Mouse (Mus musculus) lung, embryonic 16.5 days (tissue): Measurements from ENCODE around the gene Acoxl. TPM values are rescaled to one million over a fixed set of nuclear protein-coding genes. Genes with fewer than 3 reads are reported as not detected.

Experiments used
- ATAC-seq: fragments of 200-750 bp; cut with Nextera tagmentation; 2 replicates; pipeline ENCODE4 v1.8.0; 2017; ENCODE audit warnings: low read depth, mild to moderate bottlenecking, moderate library complexity
- H3K27ac ChIP-seq: fragments of 300-500 bp; sonication (generic); 2 replicates; pipeline ENCODE4 v1.5.1; 2014; ENCODE audit warnings: mild to moderate bottlenecking, control low read depth, low read length
- H3K27me3 ChIP-seq: fragments of 300-500 bp; sonication (generic); 2 replicates; pipeline ENCODE4 v1.6.1; 2014; ENCODE audit warnings: low read depth, low read length, mixed read lengths; ENCODE audit not compliant: control insufficient read depth, insufficient read depth
- H3K36me3 ChIP-seq: fragments of 300-500 bp; sonication (generic); 2 replicates; pipeline ENCODE4 v1.6.1; 2014; ENCODE audit warnings: low read length; ENCODE audit not compliant: control insufficient read depth, insufficient read depth
- H3K4me1 ChIP-seq: fragments of 300-500 bp; sonication (generic); replicated peaks from 2 replicates; pipeline ENCODE4 v1.6.1; 2014; ENCODE audit warnings: low read length, mixed read lengths; ENCODE audit not compliant: control insufficient read depth, insufficient read depth
- H3K4me2 ChIP-seq: fragments of 300-500 bp; sonication (generic); 2 replicates; pipeline ENCODE4 v1.6.1; 2014; ENCODE audit warnings: low read depth, low read length, control low read depth
- H3K4me3 ChIP-seq: fragments of 300-500 bp; sonication (generic); 2 replicates; pipeline ENCODE4 v1.5.1; 2014; ENCODE audit warnings: mild to moderate bottlenecking, low read length, control low read depth
- H3K9ac ChIP-seq: fragments of 300-500 bp; sonication (generic); 2 replicates; pipeline ENCODE4 v1.6.1; 2014; ENCODE audit warnings: low read length, control low read depth
- H3K9me3 ChIP-seq: fragments of 300-500 bp; sonication (generic); 2 replicates; pipeline ENCODE4 v1.6.1; 2016; ENCODE audit warnings: low read length; ENCODE audit not compliant: control insufficient read depth
- WGBS: fragments of 180-500 bp; shearing (Covaris S2); extraction: QIAGEN DNeasy Blood & Tissue Kit; methylation state at CpG from one replicate; pipeline ENCODE4 v1.1.7; 2014; 5-methylcytosine and 5-hydroxymethylcytosine counted together
- polyA plus RNA-seq: library from polyadenylated mRNA; unstranded; fragments of >200 nt; fragmentation: Nextera tagmentation; extraction: Ambion mirVana; gene quantifications from 2 replicates; pipeline ENCODE4 v1.2.1, GENCODE M21; 2015

The Acoxl gene
- polyA plus RNA-seq, 1 experiment from 2014 or later: 0.25 TPM

- Histone ChIP-seq H3K36me3 (no peaks in the 10 kb centered on the region), H3K9me3 (no peaks in the 10 kb centered on the region), H3K27me3 (no peaks in the 10 kb centered on the region), H3K9ac (no peak overlapping the region), H3K27ac (no peak overlapping the region), H3K4me3 (no peak overlapping the region), H3K4me1 (no peaks in the 10 kb centered on the region), H3K4me2 (no peak overlapping the region)
- no peak for ATAC-seq
- 86% methylated on average over 7 of the region's 7 CpGs for WGBS
Observed at GRCm38 (mm10) chr2:128067596-128067995, 228.9 kb downstream of the Acoxl start.

- no peaks in the 10 kb centered on the region for H3K36me3 ChIP-seq
- H3K4me1 ChIP-seq: no peaks in the 10 kb centered on the region
- no peaks in the 10 kb centered on the region for H3K9me3 ChIP-seq
- H3K9ac ChIP-seq: no peak overlapping the region
- H3K27me3 ChIP-seq: no peaks in the 10 kb centered on the region
- no peak for ATAC-seq
- H3K4me3 ChIP-seq: no peak overlapping the region
- no peak overlapping the region for H3K4me2 ChIP-seq
- WGBS: 62% methylated on average over 4 of the region's 4 CpGs
- no peak overlapping the region for H3K27ac ChIP-seq
Observed at GRCm38 (mm10) chr2:128068176-128068575, 229.5 kb downstream of the Acoxl start.

- no peak overlapping the region for H3K9ac ChIP-seq
- no peaks in the 10 kb centered on the region for H3K27me3 ChIP-seq
- H3K27ac ChIP-seq: no peak overlapping the region
- no peak for ATAC-seq
- no peak overlapping the region for H3K4me2 ChIP-seq
- H3K36me3 ChIP-seq: no peaks in the 10 kb centered on the region
- no peaks in the 10 kb centered on the region for H3K9me3 ChIP-seq
- H3K4me3 ChIP-seq: no peak overlapping the region
- WGBS: 48% methylated on average over 2 of the region's 2 CpGs
- H3K4me1 ChIP-seq: no peaks in the 10 kb centered on the region
Observed at GRCm38 (mm10) chr2:128069025-128069424, 230.3 kb downstream of the Acoxl start.

- Histone ChIP-seq H3K4me2 (no peak overlapping the region), H3K27me3 (no peaks in the 10 kb centered on the region), H3K27ac (no peak overlapping the region), H3K4me3 (no peak overlapping the region), H3K9ac (no peak overlapping the region), H3K4me1 (no peaks in the 10 kb centered on the region), H3K9me3 (no peaks in the 10 kb centered on the region), H3K36me3 (no peaks in the 10 kb centered on the region)
- WGBS: 59% methylated on average over 7 of the region's 7 CpGs
- ATAC-seq: no peak
Observed at GRCm38 (mm10) chr2:128071791-128072190, 233.1 kb downstream of the Acoxl start.

- no peaks in the 10 kb centered on the region for H3K27me3 ChIP-seq
- no peaks in the 10 kb centered on the region for H3K4me1 ChIP-seq
- no peaks in the 10 kb centered on the region for H3K36me3 ChIP-seq
- no peaks in the 10 kb centered on the region for H3K9me3 ChIP-seq
- H3K4me2 ChIP-seq: no peak overlapping the region
- no peak overlapping the region for H3K9ac ChIP-seq
- H3K4me3 ChIP-seq: no peak overlapping the region
- WGBS: 58% methylated on average over 5 of the region's 5 CpGs
- no peak overlapping the region for H3K27ac ChIP-seq
- no peak for ATAC-seq
Observed at GRCm38 (mm10) chr2:128072944-128073343, 234.3 kb downstream of the Acoxl start.

GRCm38 (mm10) chr2:128073603-128074002 lies 234.9 kb downstream of the Acoxl start:
- H3K36me3 ChIP-seq: no peaks in the 10 kb centered on the region
- no peak overlapping the region for H3K27ac ChIP-seq
- no peaks in the 10 kb centered on the region for H3K27me3 ChIP-seq
- ATAC-seq: no peak
- no peaks in the 10 kb centered on the region for H3K9me3 ChIP-seq
- no peak overlapping the region for H3K9ac ChIP-seq
- WGBS: 84% methylated on average over 2 of the region's 2 CpGs
- no peak overlapping the region for H3K4me2 ChIP-seq
- no peaks in the 10 kb centered on the region for H3K4me1 ChIP-seq
- H3K4me3 ChIP-seq: no peak overlapping the region

- H3K9ac ChIP-seq: no peak overlapping the region
- ATAC-seq: no peak
- no peak overlapping the region for H3K27ac ChIP-seq
- WGBS: 77% methylated on average over 4 of the region's 4 CpGs
- no peak overlapping the region for H3K4me2 ChIP-seq
- H3K27me3 ChIP-seq: no peaks in the 10 kb centered on the region
- no peaks in the 10 kb centered on the region for H3K9me3 ChIP-seq
- no peak overlapping the region for H3K4me3 ChIP-seq
- H3K4me1 ChIP-seq: no peaks in the 10 kb centered on the region
- no peaks in the 10 kb centered on the region for H3K36me3 ChIP-seq
Observed at GRCm38 (mm10) chr2:128076936-128077335, 238.3 kb downstream of the Acoxl start.

GRCm38 (mm10) chr2:128078859-128079258 lies 240.2 kb downstream of the Acoxl start:
- Histone ChIP-seq H3K27me3 (no peaks in the 10 kb centered on the region), H3K36me3 (no peaks in the 10 kb centered on the region), H3K4me1 (no peaks in the 10 kb centered on the region), H3K4me2 (no peak overlapping the region), H3K4me3 (no peak overlapping the region), H3K9ac (no peak overlapping the region), H3K27ac (no peak overlapping the region), H3K9me3 (no peaks in the 10 kb centered on the region)
- no peak for ATAC-seq
- 36% methylated on average over 5 of the region's 5 CpGs for WGBS

- Histone ChIP-seq H3K4me2 (no peak overlapping the region), H3K27me3 (no peaks in the 10 kb centered on the region), H3K9ac (no peak overlapping the region), H3K4me3 (no peak overlapping the region), H3K9me3 (no peaks in the 10 kb centered on the region), H3K36me3 (no peaks in the 10 kb centered on the region), H3K27ac (no peak overlapping the region), H3K4me1 (no peaks in the 10 kb centered on the region)
- no peak for ATAC-seq
- 71% methylated on average over 6 of the region's 6 CpGs for WGBS
Observed at GRCm38 (mm10) chr2:128079316-128079715, 240.6 kb downstream of the Acoxl start.

- H3K4me2 ChIP-seq: no peak overlapping the region
- no peak overlapping the region for H3K9ac ChIP-seq
- no peak overlapping the region for H3K27ac ChIP-seq
- no peaks in the 10 kb centered on the region for H3K36me3 ChIP-seq
- 7% methylated on average over 3 of the region's 3 CpGs for WGBS
- no peaks in the 10 kb centered on the region; the same call in 1 of the 2 replicates for H3K27me3 ChIP-seq
- H3K9me3 ChIP-seq: no peaks in the 10 kb centered on the region
- no peak overlapping the region for H3K4me3 ChIP-seq
- no peak for ATAC-seq
- H3K4me1 ChIP-seq: 0 out of 2 replicates have a peak, but pooled peaks cover 2% of the 10 kb centered on the region
Observed at GRCm38 (mm10) chr2:128083844-128084243, 245.2 kb downstream of the Acoxl start.
